Comparison of ENCODE assay signal across 14 mouse cellular contexts in the genomic region with DNA sequence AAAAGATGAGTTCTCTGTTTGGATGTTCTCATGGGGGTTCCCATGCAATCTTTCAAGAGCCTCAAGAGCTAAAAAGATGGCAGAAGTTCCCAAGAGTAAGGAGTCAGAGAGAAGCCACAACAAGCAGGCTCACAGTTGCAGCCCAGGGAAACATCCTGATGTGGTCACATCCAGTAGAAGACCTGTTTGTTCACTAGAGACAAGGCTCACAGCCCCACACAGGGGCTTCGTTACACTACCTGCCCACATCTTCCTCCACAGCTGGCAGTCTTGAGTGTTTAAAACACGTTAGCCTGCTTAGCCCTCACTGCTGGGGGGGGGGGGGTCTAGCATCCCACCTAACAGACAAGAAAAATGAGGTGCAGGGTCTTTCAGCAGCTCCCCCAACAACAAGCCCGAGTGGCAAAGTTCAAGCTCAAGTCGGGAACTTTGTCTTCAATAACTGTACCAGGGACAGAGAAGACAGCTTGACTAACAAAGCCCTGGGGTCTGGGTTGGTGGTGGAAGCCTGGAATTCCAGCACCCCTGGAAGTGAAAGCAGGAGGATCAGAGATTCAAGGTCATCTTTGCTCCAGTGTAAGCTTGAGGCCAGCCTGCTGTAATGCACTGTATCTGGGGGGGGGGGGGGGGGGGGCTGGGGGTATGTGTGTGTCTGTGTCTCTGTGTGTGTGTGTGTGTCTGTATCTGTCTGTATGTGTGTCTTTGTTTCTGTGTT. TPM values are rescaled to one million over a fixed set of nuclear protein-coding genes. Genes with fewer than 3 reads are reported as not detected.
DNase-seq lines count a peak whose midpoint lies in the region; ATAC-seq lines count a peak whose summit lies in the region.
"Had no signal": no experiment of that assay in that cellular context is flagged by ENCODE, and none has a peak within 500 bp of the region (broad histone marks: within the 10 kb centered on the region; RNA-seq: fewer than 3 reads in every experiment).

No protein-coding gene starts in this region.

- H3K27ac ChIP-seq in hindbrain, embryonic 10.5 days = peak overlapping the region; percentile 70
- H3K27ac ChIP-seq in hindbrain, embryonic 13.5 days = no peak overlapping the region
- H3K27ac ChIP-seq in limb, embryonic 10.5 days = peak overlapping the region; percentile 21; the same call in 1 of the 2 replicates
- H3K27ac ChIP-seq: forebrain, embryonic 13.5 days; midbrain, embryonic 13.5 days had no signal

- 71% methylated on average over 4 of the region's 4 CpGs for WGBS in hindbrain, embryonic 10.5 days
- 62% methylated on average over 4 of the region's 4 CpGs for WGBS in hindbrain, embryonic 13.5 days
- 62% methylated on average over 4 of the region's 4 CpGs for WGBS in limb, embryonic 10.5 days

- ATAC-seq in CD4-positive, CD25-positive, alpha-beta regulatory T cell, adult 4 months = no peak
- no peak for ATAC-seq in hindbrain, embryonic 13.5 days (ENCODE audit: low FRiP score)
- ATAC-seq: forebrain, embryonic 13.5 days; Patski had no signal

- peak; percentile 44 for DNase-seq in CD4-positive, CD25-positive, alpha-beta regulatory T cell, adult 2 months (ENCODE audit: low read depth, low spot score)
- no peak for DNase-seq in hindbrain, embryonic 10.5 days (ENCODE audit: low spot score)
- peak; percentile 42 for DNase-seq in A20 (ENCODE audit: low read depth, low spot score)
- no peak for DNase-seq in limb, embryonic 10.5 days (ENCODE audit: low spot score)
- no peak for DNase-seq in frontal cortex, postnatal 10 days (ENCODE audit: low spot score in 2 of 2)
- no peak for DNase-seq in cerebellum, adult 9-11 months
- DNase-seq: adrenal gland, postnatal 14 days; cerebellum, adult 18-20 months; lung, adult 18-20 months had no signal

- peaks cover 88% of the 10 kb centered on the region for H3K4me1 ChIP-seq in hindbrain, embryonic 10.5 days (replicated peaks)
- peaks cover 68% of the 10 kb centered on the region for H3K4me1 ChIP-seq in hindbrain, embryonic 13.5 days (replicated peaks)
- H3K4me1 ChIP-seq in limb, embryonic 10.5 days = peaks cover 82% of the 10 kb centered on the region

- H3K4me3 ChIP-seq in hindbrain, embryonic 10.5 days = no peak overlapping the region
- H3K4me3 ChIP-seq in hindbrain, embryonic 13.5 days = no peak overlapping the region
- H3K4me3 ChIP-seq in limb, embryonic 10.5 days = no peak overlapping the region
- H3K4me3 ChIP-seq: forebrain, embryonic 13.5 days; midbrain, embryonic 13.5 days had no signal

- H3K4me2 ChIP-seq in hindbrain, embryonic 13.5 days = no peak overlapping the region
- H3K4me2 ChIP-seq: forebrain, embryonic 13.5 days; midbrain, embryonic 13.5 days had no signal

- H3K36me3 ChIP-seq in hindbrain, embryonic 10.5 days = no peaks in the 10 kb centered on the region
- H3K36me3 ChIP-seq in hindbrain, embryonic 13.5 days = no peaks in the 10 kb centered on the region
- H3K36me3 ChIP-seq in limb, embryonic 10.5 days = no peaks in the 10 kb centered on the region
- H3K36me3 ChIP-seq: midbrain, embryonic 13.5 days had no signal

- H3K9ac ChIP-seq in hindbrain, embryonic 13.5 days = no peak overlapping the region
- H3K9ac ChIP-seq: forebrain, embryonic 13.5 days; midbrain, embryonic 13.5 days had no signal

- no peaks in the 10 kb centered on the region for H3K9me3 ChIP-seq in hindbrain, embryonic 10.5 days
- no peaks in the 10 kb centered on the region for H3K9me3 ChIP-seq in hindbrain, embryonic 13.5 days
- H3K9me3 ChIP-seq in limb, embryonic 10.5 days (replicated peaks) = no peaks in the 10 kb centered on the region
- H3K9me3 ChIP-seq: forebrain, embryonic 13.5 days; midbrain, embryonic 13.5 days had no signal

- peaks cover 22% of the 10 kb centered on the region for H3K27me3 ChIP-seq in hindbrain, embryonic 10.5 days (ENCODE audit: insufficient read depth, poor library complexity, severe bottlenecking)
- 0 out of 2 replicates have a peak, but pooled peaks cover under 1% of the 10 kb centered on the region for H3K27me3 ChIP-seq in hindbrain, embryonic 13.5 days
- H3K27me3 ChIP-seq in limb, embryonic 10.5 days (ENCODE audit: low read depth, poor library complexity, severe bottlenecking) = no peaks in the 10 kb centered on the region
- H3K27me3 ChIP-seq: forebrain, embryonic 13.5 days; Patski had no signal

RNA-seq across cellular contexts. Expression of gene Sh3pxd2a, which starts 14.5 kb away (rescaled TPM):
- polyA plus RNA-seq in CD4-positive, CD25-positive, alpha-beta regulatory T cell, adult 4 months (2017; shearing (Covaris generic)) = 1 to 10 TPM in 1 of 2 experiments, under 1 TPM in 1; 0.60 to 1.9 TPM
- polyA plus RNA-seq in hindbrain, embryonic 10.5 days (2016; fragmentation: Nextera tagmentation; extraction: Ambion mirVana) = 2.7 TPM in 2 replicates
- 2.1 and 2.5 TPM in 2 replicates for polyA plus RNA-seq in hindbrain, embryonic 13.5 days (2015; fragmentation: Nextera tagmentation; extraction: Ambion mirVana)
- 3.1 and 3.8 TPM in 2 replicates for polyA plus RNA-seq in limb, embryonic 10.5 days (2016; fragmentation: Nextera tagmentation; extraction: Ambion mirVana)

Comparison
In these comparisons a context has a peak if more than half of its experiments do, and no peak if none do; other contexts are left out.
1. DNase-seq: peak in CD4-positive, CD25-positive, alpha-beta regulatory T cell, adult 2 months (single experiment) and A20 (single experiment); none in hindbrain, embryonic 10.5 days (single experiment), limb, embryonic 10.5 days (single experiment), frontal cortex, postnatal 10 days (0 of 2) and cerebellum, adult 9-11 months (single experiment).